Mouse (Mus musculus) mature B cell (primary cell): ENCODE results near the gene Mlip.

Source experiments
- in situ Hi-C: fragments of 300-500 bp; cut with MboI; formaldehyde crosslinking; loops from 2 replicates; pipeline ENCODE4 v1.14.3; 2019

The Mlip gene

GRCm38 (mm10) chr9:77352432-77353175 lies at the start of gene Mlip:
Mlip (minus strand) TSS chr9:77352969.
- in situ Hi-C loops = loop anchor here (25.0 kb wide), 1 partner anchor 990 kb away; no protein-coding TSS in a partner anchor

- in situ Hi-C loops = no loop called here
Observed at GRCm38 (mm10) chr9:77399801-77400200, 47.0 kb upstream of the Mlip start.

GRCm38 (mm10) chr9:77398856-77399631 lies 46.3 kb upstream of the Mlip start:
- in situ Hi-C loops = no loop called here

GRCm38 (mm10) chr9:77397027-77397426 lies 44.3 kb upstream of the Mlip start:
- in situ Hi-C loops = no loop called here

GRCm38 (mm10) chr9:77391248-77391647 lies 38.5 kb upstream of the Mlip start:
- in situ Hi-C loops = no loop called here

- in situ Hi-C loops = no loop called here
Observed at GRCm38 (mm10) chr9:77388956-77389355, 36.2 kb upstream of the Mlip start.

- in situ Hi-C loops = no loop called here
Observed at GRCm38 (mm10) chr9:77386751-77387150, 34.0 kb upstream of the Mlip start.

- in situ Hi-C loops = no loop called here
Observed at GRCm38 (mm10) chr9:77385611-77386010, 32.8 kb upstream of the Mlip start.

GRCm38 (mm10) chr9:77384651-77385050 lies 31.9 kb upstream of the Mlip start:
- in situ Hi-C loops = no loop called here

- in situ Hi-C loops = no loop called here
Observed at GRCm38 (mm10) chr9:77383951-77384350, 31.2 kb upstream of the Mlip start.

GRCm38 (mm10) chr9:77382514-77382913 lies 29.7 kb upstream of the Mlip start:
- in situ Hi-C loops = no loop called here

GRCm38 (mm10) chr9:77381565-77381964 lies 28.8 kb upstream of the Mlip start:
- in situ Hi-C loops = no loop called here

GRCm38 (mm10) chr9:77379625-77380024 lies 26.9 kb upstream of the Mlip start:
- in situ Hi-C loops = no loop called here

GRCm38 (mm10) chr9:77377696-77378095 lies 24.9 kb upstream of the Mlip start:
- in situ Hi-C loops = no loop called here

- in situ Hi-C loops = no loop called here
Observed at GRCm38 (mm10) chr9:77377082-77377481, 24.3 kb upstream of the Mlip start.

- in situ Hi-C loops = no loop called here
Observed at GRCm38 (mm10) chr9:77376561-77376960, 23.8 kb upstream of the Mlip start.

GRCm38 (mm10) chr9:77370706-77371105 lies 17.9 kb upstream of the Mlip start:
- in situ Hi-C loops = loop anchor here (25.0 kb wide), 1 partner anchor 1008 kb away; no protein-coding TSS in a partner anchor

- in situ Hi-C loops = loop anchor here (25.0 kb wide), 1 partner anchor 1007 kb away; no protein-coding TSS in a partner anchor
Observed at GRCm38 (mm10) chr9:77369262-77369661, 16.5 kb upstream of the Mlip start.

- in situ Hi-C loops = loop anchor here (25.0 kb wide), 1 partner anchor 1002 kb away; no protein-coding TSS in a partner anchor
Observed at GRCm38 (mm10) chr9:77364681-77365080, 11.9 kb upstream of the Mlip start.

GRCm38 (mm10) chr9:77362906-77363305 lies 10.1 kb upstream of the Mlip start:
- in situ Hi-C loops = loop anchor here (25.0 kb wide), 1 partner anchor 1001 kb away; no protein-coding TSS in a partner anchor

- in situ Hi-C loops = loop anchor here (25.0 kb wide), 1 partner anchor 998 kb away; no protein-coding TSS in a partner anchor
Observed at GRCm38 (mm10) chr9:77360654-77361053, 7.9 kb upstream of the Mlip start.

- in situ Hi-C loops = loop anchor here (25.0 kb wide), 1 partner anchor 997 kb away; no protein-coding TSS in a partner anchor
Observed at GRCm38 (mm10) chr9:77359278-77359973, 6.7 kb upstream of the Mlip start.
